Mouse (Mus musculus) midbrain, embryonic 14.5 days (tissue): ENCODE measurements around the gene Polr2f. TPM values are rescaled to one million over a fixed set of nuclear protein-coding genes. Genes with fewer than 3 reads are reported as not detected.

ENCODE experiments used
- ATAC-seq: fragments of 200-750 bp; cut with Nextera tagmentation; 2 replicates; pipeline ENCODE4 v1.8.0; 2017; ENCODE audit warnings: moderate number of reproducible peaks, moderate library complexity; ENCODE audit not compliant: low FRiP score, low TSS enrichment
- DNase-seq: peaks from one replicate; pipeline ENCODE4 v3.0.0-alpha.2; 2015
- H3K27ac ChIP-seq: fragments of 300-500 bp; sonication (generic); replicated peaks from 2 replicates; pipeline ENCODE4 v1.5.1; 2014; ENCODE audit warnings: mild to moderate bottlenecking, low read depth, low read length, moderate library complexity
- H3K27me3 ChIP-seq: fragments of 300-500 bp; sonication (generic); 2 replicates; pipeline ENCODE4 v1.6.1; 2014; ENCODE audit warnings: low read length, control low read depth, mixed read lengths; ENCODE audit not compliant: control insufficient read depth, insufficient read depth
- H3K36me3 ChIP-seq: fragments of 300-500 bp; sonication (generic); 2 replicates; pipeline ENCODE4 v1.6.1; 2014; ENCODE audit warnings: low read length, control low read depth; ENCODE audit not compliant: control insufficient read depth, insufficient read depth
- H3K4me1 ChIP-seq: fragments of 300-500 bp; sonication (generic); 2 replicates; pipeline ENCODE4 v1.6.1; 2014; ENCODE audit warnings: mild to moderate bottlenecking, antibody characterized with exemption, low read length, control low read depth; ENCODE audit not compliant: control insufficient read depth, insufficient read depth
- H3K4me2 ChIP-seq: fragments of 300-500 bp; sonication (generic); 2 replicates; pipeline ENCODE4 v1.6.1; 2014; ENCODE audit warnings: mild to moderate bottlenecking, low read length, moderate library complexity
- H3K4me3 ChIP-seq: fragments of 300-500 bp; sonication (generic); replicated peaks from 2 replicates; pipeline ENCODE4 v1.5.1; 2014; ENCODE audit warnings: low read depth, low read length
- H3K9ac ChIP-seq: fragments of 300-500 bp; sonication (generic); replicated peaks from 2 replicates; pipeline ENCODE4 v1.6.1; 2014; ENCODE audit warnings: mild to moderate bottlenecking, low read length, moderate library complexity
- H3K9me3 ChIP-seq: fragments of 300-500 bp; sonication (generic); 2 replicates; pipeline ENCODE4 v1.6.1; 2016; ENCODE audit warnings: low read length, control low read depth, mixed read lengths; ENCODE audit not compliant: control insufficient read depth
- WGBS: fragments of 180-500 bp; shearing (Covaris S2); extraction: QIAGEN DNeasy Blood & Tissue Kit; methylation state at CpG from one replicate; pipeline ENCODE4 v1.1.7; 2014; 5-methylcytosine and 5-hydroxymethylcytosine counted together
- polyA plus RNA-seq: library from polyadenylated mRNA; unstranded; fragments of >200 nt; fragmentation: Nextera tagmentation; extraction: Ambion mirVana; gene quantifications from 2 replicates; pipeline ENCODE4 v1.2.1, GENCODE M21; 2014

Gene Polr2f
- polyA plus RNA-seq, 1 experiment from 2014 or later, result 287 TPM

- no peaks in the 10 kb centered on the region for H3K9me3 ChIP-seq
- DNase-seq, result peak; percentile 58
Measured at GRCm38 (mm10) chr15:79109321-79109934, 31.4 kb upstream of the Polr2f start.

GRCm38 (mm10) chr15:79110031-79110430 lies 30.8 kb upstream of the Polr2f start:
- H3K9ac ChIP-seq, result peak overlapping the region; percentile 92; the same call in 1 of the 2 replicates
- peak overlapping the region; percentile 98 for H3K4me2 ChIP-seq
- DNase-seq (peak; percentile 14), ATAC-seq (no peak)
- H3K4me1 ChIP-seq, result peaks cover 25% of the 10 kb centered on the region
- no peak overlapping the region for H3K27ac ChIP-seq
- 18% methylated on average over 9 of the region's 9 CpGs for WGBS
- H3K9me3 ChIP-seq, result no peaks in the 10 kb centered on the region
- no peaks in the 10 kb centered on the region for H3K27me3 ChIP-seq
- H3K36me3 ChIP-seq, result peaks cover 7% of the 10 kb centered on the region
- peak overlapping the region; percentile 85 for H3K4me3 ChIP-seq

More at GRCm38 (mm10) chr15:79109321-79109934, 31.4 kb upstream of the Polr2f start:
- peak overlapping the region; percentile 98 for H3K4me2 ChIP-seq
- H3K27me3 ChIP-seq, result no peaks in the 10 kb centered on the region
- peaks cover 25% of the 10 kb centered on the region for H3K4me1 ChIP-seq
- 0 out of 2 replicates have a peak, but pooled peaks cover 2% of the 10 kb centered on the region for H3K36me3 ChIP-seq
- peak overlapping the region; percentile 85 for H3K4me3 ChIP-seq
- H3K27ac ChIP-seq, result peak overlapping the region; percentile 77
- H3K9ac ChIP-seq, result peak overlapping the region; percentile 92
- ATAC-seq, result peak; percentile 57
- WGBS, result under 1% methylated on average over 46 of the region's 46 CpGs

GRCm38 (mm10) chr15:79110528-79110927 lies 30.3 kb upstream of the Polr2f start:
- Histone ChIP-seq H3K27ac (no peak overlapping the region), H3K27me3 (no peaks in the 10 kb centered on the region), H3K4me3 (peak overlapping the region; percentile 85; the same call in 1 of the 2 replicates), H3K4me1 (peaks cover 25% of the 10 kb centered on the region), H3K4me2 (peak overlapping the region; percentile 98), H3K36me3 (peaks cover 12% of the 10 kb centered on the region), H3K9ac (peak overlapping the region; percentile 34), H3K9me3 (no peaks in the 10 kb centered on the region)
- no peak for ATAC-seq
- WGBS, result 64% methylated on average over 2 of the region's 2 CpGs
- DNase-seq, result no peak

GRCm38 (mm10) chr15:79111774-79112173 lies 29.0 kb upstream of the Polr2f start:
- no peaks in the 10 kb centered on the region for H3K27me3 ChIP-seq
- DNase-seq (peak; percentile 27), ATAC-seq (no peak)
- H3K36me3 ChIP-seq, result peaks cover 20% of the 10 kb centered on the region
- no peaks in the 10 kb centered on the region for H3K9me3 ChIP-seq
- no peak overlapping the region for H3K27ac ChIP-seq
- 86% methylated on average over 4 of the region's 4 CpGs for WGBS
- H3K4me1 ChIP-seq, result peaks cover 25% of the 10 kb centered on the region
- H3K4me2 ChIP-seq, result no peak overlapping the region
- H3K4me3 ChIP-seq, result no peak overlapping the region
- no peak overlapping the region for H3K9ac ChIP-seq

GRCm38 (mm10) chr15:79115276-79115675 lies 25.5 kb upstream of the Polr2f start:
- Histone ChIP-seq H3K9me3 (no peaks in the 10 kb centered on the region), H3K4me3 (no peak overlapping the region), H3K4me1 (peaks cover 9% of the 10 kb centered on the region), H3K9ac (no peak overlapping the region), H3K27me3 (no peaks in the 10 kb centered on the region), H3K36me3 (peaks cover 31% of the 10 kb centered on the region), H3K27ac (no peak overlapping the region), H3K4me2 (no peak overlapping the region)
- ATAC-seq, result no peak
- DNase-seq, result no peak
- WGBS, result 78% methylated on average over 5 of the region's 5 CpGs

GRCm38 (mm10) chr15:79119491-79119890 lies 21.3 kb upstream of the Polr2f start:
- H3K27ac ChIP-seq, result no peak overlapping the region

GRCm38 (mm10) chr15:79122119-79122518 lies 18.7 kb upstream of the Polr2f start:
- Histone ChIP-seq H3K4me2 (no peak overlapping the region), H3K27me3 (no peaks in the 10 kb centered on the region), H3K36me3 (peaks cover 68% of the 10 kb centered on the region), H3K9ac (no peak overlapping the region), H3K27ac (no peak overlapping the region), H3K4me3 (no peak overlapping the region), H3K4me1 (no peaks in the 10 kb centered on the region), H3K9me3 (no peaks in the 10 kb centered on the region)
- WGBS, result 57% methylated on average over 4 of the region's 4 CpGs
- ATAC-seq (no peak), DNase-seq (no peak)

More at GRCm38 (mm10) chr15:79119491-79119890, 21.3 kb upstream of the Polr2f start:
- H3K36me3 ChIP-seq, result peaks cover 67% of the 10 kb centered on the region
- no peak overlapping the region for H3K4me3 ChIP-seq
- 82% methylated on average over 9 of the region's 9 CpGs for WGBS
- no peaks in the 10 kb centered on the region for H3K27me3 ChIP-seq
- no peaks in the 10 kb centered on the region for H3K4me1 ChIP-seq
- DNase-seq (no peak), ATAC-seq (no peak)
- H3K9me3 ChIP-seq, result no peaks in the 10 kb centered on the region
- no peak overlapping the region for H3K4me2 ChIP-seq
- H3K9ac ChIP-seq, result no peak overlapping the region

- Histone ChIP-seq H3K9ac (no peak overlapping the region), H3K4me3 (no peak overlapping the region), H3K27ac (no peak overlapping the region), H3K4me2 (no peak overlapping the region), H3K4me1 (no peaks in the 10 kb centered on the region), H3K9me3 (no peaks in the 10 kb centered on the region), H3K36me3 (peaks cover 72% of the 10 kb centered on the region), H3K27me3 (no peaks in the 10 kb centered on the region)
- DNase-seq (no peak), ATAC-seq (no peak)
- 82% methylated on average over 13 of the region's 13 CpGs for WGBS
Measured at GRCm38 (mm10) chr15:79122546-79122945, 18.3 kb upstream of the Polr2f start.

- WGBS, result 91% methylated on average over 6 of the region's 6 CpGs
- ATAC-seq, result no peak
- H3K9me3 ChIP-seq, result no peaks in the 10 kb centered on the region
Measured at GRCm38 (mm10) chr15:79123751-79124150, 17.1 kb upstream of the Polr2f start.

More at GRCm38 (mm10) chr15:79123751-79124150, 17.1 kb upstream of the Polr2f start:
- H3K36me3 ChIP-seq, result peaks cover 80% of the 10 kb centered on the region
- H3K4me1 ChIP-seq, result no peaks in the 10 kb centered on the region
- no peak overlapping the region for H3K9ac ChIP-seq
- no peak for DNase-seq
- H3K27ac ChIP-seq, result no peak overlapping the region
- H3K4me3 ChIP-seq, result no peak overlapping the region
- H3K27me3 ChIP-seq, result no peaks in the 10 kb centered on the region
- H3K4me2 ChIP-seq, result no peak overlapping the region
